Mouse (Mus musculus) forebrain, embryonic 13.5 days (tissue): ENCODE measurements around the gene Sorcs1. TPM values are rescaled to one million over a fixed set of nuclear protein-coding genes. Genes with fewer than 3 reads are reported as not detected.

Experiments used
- ATAC-seq: fragments of 200-750 bp; cut with Nextera tagmentation; 2 replicates; pipeline ENCODE4 v1.8.0; 2017
- H3K27ac ChIP-seq: fragments of 300-500 bp; sonication (generic); 2 replicates; pipeline ENCODE4 v1.5.1; 2015; ENCODE audit warnings: inconsistent platforms, mild to moderate bottlenecking, moderate library complexity
- H3K27me3 ChIP-seq: fragments of 300-500 bp; sonication (generic); 2 replicates; pipeline ENCODE4 v1.6.1; 2015; ENCODE audit warnings: mild to moderate bottlenecking, inconsistent platforms
- H3K36me3 ChIP-seq: fragments of 300-500 bp; sonication (generic); 2 replicates; pipeline ENCODE4 v1.6.1; 2015; ENCODE audit warnings: mild to moderate bottlenecking, inconsistent platforms; ENCODE audit not compliant: poor library complexity, severe bottlenecking
- H3K4me1 ChIP-seq: fragments of 300-500 bp; sonication (generic); 2 replicates; pipeline ENCODE4 v1.6.1; 2015; ENCODE audit warnings: inconsistent platforms
- H3K4me2 ChIP-seq: fragments of 300-500 bp; sonication (generic); 2 replicates; pipeline ENCODE4 v1.6.1; 2015; ENCODE audit warnings: inconsistent platforms, mild to moderate bottlenecking, moderate library complexity
- H3K4me3 ChIP-seq: fragments of 300-500 bp; sonication (generic); 2 replicates; pipeline ENCODE4 v1.5.1; 2015; ENCODE audit warnings: mild to moderate bottlenecking, inconsistent platforms
- H3K9ac ChIP-seq: fragments of 300-500 bp; sonication (generic); 2 replicates; pipeline ENCODE4 v1.6.1; 2015; ENCODE audit warnings: mild to moderate bottlenecking, inconsistent platforms
- H3K9me3 ChIP-seq: fragments of 300-500 bp; sonication (generic); replicated peaks from 2 replicates; pipeline ENCODE4 v1.6.1; 2016; ENCODE audit warnings: inconsistent platforms
- WGBS: fragments of 180-500 bp; shearing (Covaris S2); methylation state at CpG from one replicate; pipeline ENCODE4 v1.1.7; 2015; 5-methylcytosine and 5-hydroxymethylcytosine counted together
- polyA plus RNA-seq: library from polyadenylated mRNA; unstranded; fragments of >200 nt; fragmentation: Nextera tagmentation; extraction: Ambion mirVana; gene quantifications from 2 replicates; pipeline ENCODE4 v1.2.1, GENCODE M21; 2015

The Sorcs1 gene
- polyA plus RNA-seq, 1 experiment from 2014 or later = 5.9 TPM

GRCm38 (mm10) chr19:50527835-50528234, 150.6 kb downstream of the Sorcs1 start:
- no peak for ATAC-seq
- no peak overlapping the region for H3K4me2 ChIP-seq
- no peaks in the 10 kb centered on the region for H3K9me3 ChIP-seq
- no peaks in the 10 kb centered on the region for H3K27me3 ChIP-seq
- H3K9ac ChIP-seq = no peak overlapping the region
- no peak overlapping the region for H3K4me3 ChIP-seq
- H3K4me1 ChIP-seq = peaks cover 5% of the 10 kb centered on the region; the same call in 1 of the 2 replicates
- no peaks in the 10 kb centered on the region for H3K36me3 ChIP-seq
- H3K27ac ChIP-seq = no peak overlapping the region
- WGBS = 83% methylated on average over 3 of the region's 3 CpGs

- H3K9ac ChIP-seq = no peak overlapping the region
- no peak overlapping the region for H3K4me2 ChIP-seq
- 77% methylated on average over 8 of the region's 8 CpGs for WGBS
- no peak for ATAC-seq
- no peak overlapping the region for H3K4me3 ChIP-seq
- H3K27ac ChIP-seq = no peak overlapping the region
- H3K9me3 ChIP-seq = no peaks in the 10 kb centered on the region
- H3K27me3 ChIP-seq = no peaks in the 10 kb centered on the region
- H3K4me1 ChIP-seq = peaks cover 9% of the 10 kb centered on the region
- H3K36me3 ChIP-seq = no peaks in the 10 kb centered on the region
Measured at GRCm38 (mm10) chr19:50526094-50526493, 152.4 kb downstream of the Sorcs1 start.

DNA sequence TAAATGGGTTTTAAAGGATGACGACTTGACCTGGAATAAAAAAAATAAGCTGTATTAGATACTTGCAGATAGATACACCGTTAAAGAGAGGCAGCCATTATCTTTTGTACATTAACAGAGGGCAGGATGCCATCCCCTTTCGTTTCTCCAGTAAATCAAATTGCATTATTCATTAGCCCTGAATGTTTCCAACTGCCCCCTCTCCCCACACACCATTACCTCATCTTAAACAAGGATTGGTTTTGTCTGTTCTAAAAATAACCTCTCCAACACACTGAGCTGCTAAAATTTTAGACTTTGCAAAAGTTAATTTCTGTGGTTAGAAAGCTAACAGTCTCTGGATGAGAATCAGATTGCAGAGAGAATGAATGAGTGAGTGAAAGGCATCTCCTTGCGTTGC, 156.5 kb downstream of the Sorcs1 start:
- no peak overlapping the region for H3K4me3 ChIP-seq
- H3K4me1 ChIP-seq = peaks cover 9% of the 10 kb centered on the region
- H3K4me2 ChIP-seq = no peak overlapping the region
- H3K9me3 ChIP-seq = no peaks in the 10 kb centered on the region
- 53% methylated on average over 4 of the region's 4 CpGs for WGBS
- H3K36me3 ChIP-seq = no peaks in the 10 kb centered on the region
- H3K9ac ChIP-seq = no peak overlapping the region
- 0 out of 2 replicates have a peak, but pooled peaks have one; percentile 36 for ATAC-seq
- no peak overlapping the region for H3K27ac ChIP-seq
- no peaks in the 10 kb centered on the region for H3K27me3 ChIP-seq

GRCm38 (mm10) chr19:50515059-50515673, 163.3 kb downstream of the Sorcs1 start:
- Histone ChIP-seq H3K4me2 (peak overlapping the region; percentile 42), H3K4me3 (peak overlapping the region; percentile 9; the same call in 1 of the 2 replicates), H3K4me1 (peaks cover 17% of the 10 kb centered on the region), H3K36me3 (no peaks in the 10 kb centered on the region), H3K9ac (peak overlapping the region; percentile 4; the same call in 1 of the 2 replicates), H3K9me3 (no peaks in the 10 kb centered on the region), H3K27ac (peak overlapping the region; percentile 21; the same call in 1 of the 2 replicates), H3K27me3 (no peaks in the 10 kb centered on the region)
- whole genome bisulfite sequencing = 17% methylated on average over 10 of the region's 10 CpGs
- peak; percentile 85 for ATAC-seq

DNA sequence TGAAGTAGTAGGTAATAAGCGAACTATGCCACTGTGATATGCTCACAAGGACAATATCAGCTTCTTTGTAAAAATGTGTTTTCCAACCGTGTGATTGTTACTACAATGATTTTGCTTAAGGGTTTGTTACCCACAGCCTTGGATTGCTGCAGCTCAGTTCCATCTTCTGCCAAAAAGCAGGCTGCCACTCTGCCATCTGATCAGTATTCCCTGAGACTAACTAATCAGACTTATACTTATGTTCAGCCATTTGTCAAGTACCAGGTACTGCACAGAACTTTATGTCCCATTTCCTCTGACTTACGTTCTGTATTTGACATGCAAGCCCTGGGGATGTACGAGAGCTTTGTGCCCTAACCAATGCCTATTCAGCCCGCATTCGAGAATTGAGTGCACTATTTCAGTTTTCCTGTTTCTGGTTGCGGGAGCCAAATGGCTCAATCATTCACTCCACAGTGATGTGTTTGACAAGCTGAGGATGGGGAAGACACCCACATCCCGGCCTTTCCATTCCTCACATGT, 164.1 kb downstream of the Sorcs1 start:
- no peaks in the 10 kb centered on the region for H3K36me3 ChIP-seq
- no peak overlapping the region for H3K9ac ChIP-seq
- H3K4me1 ChIP-seq = peaks cover 17% of the 10 kb centered on the region
- peak overlapping the region; percentile 21; the same call in 1 of the 2 replicates for H3K27ac ChIP-seq
- no peaks in the 10 kb centered on the region for H3K27me3 ChIP-seq
- H3K4me3 ChIP-seq = no peak overlapping the region
- H3K4me2 ChIP-seq = peak overlapping the region; percentile 42; the same call in 1 of the 2 replicates
- no peaks in the 10 kb centered on the region for H3K9me3 ChIP-seq
- 59% methylated on average over 8 of the region's 8 CpGs for WGBS
- peak; percentile 57 for ATAC-seq

- Histone ChIP-seq H3K4me3 (no peak overlapping the region), H3K27me3 (no peaks in the 10 kb centered on the region), H3K36me3 (no peaks in the 10 kb centered on the region), H3K4me1 (no peaks in the 10 kb centered on the region), H3K4me2 (no peak overlapping the region), H3K27ac (no peak overlapping the region), H3K9ac (no peak overlapping the region), H3K9me3 (no peaks in the 10 kb centered on the region)
- ATAC-seq = no peak
- whole genome bisulfite sequencing = 93% methylated on average over 1 of the region's 1 CpGs
Measured at GRCm38 (mm10) chr19:50502816-50503215, 175.6 kb downstream of the Sorcs1 start.

DNA sequence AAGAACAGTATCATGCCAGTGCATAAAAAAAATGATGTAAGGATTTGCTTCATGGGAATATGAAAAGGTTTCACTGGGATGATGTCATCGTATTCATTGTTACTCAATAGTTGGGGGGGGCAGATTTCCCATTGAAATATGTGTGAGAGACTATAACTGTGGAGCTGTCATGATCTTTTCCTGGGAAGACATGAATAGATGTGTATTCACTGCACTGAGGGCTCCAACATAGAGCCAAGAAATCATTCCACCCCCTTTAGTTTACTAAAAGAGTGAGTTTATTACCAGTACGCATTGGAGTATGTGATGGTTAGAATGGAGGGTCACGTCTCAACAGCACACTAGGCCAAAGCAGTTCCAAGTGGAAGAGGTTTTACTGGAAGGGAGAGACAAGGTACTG, 187.3 kb downstream of the Sorcs1 start:
- Histone ChIP-seq H3K4me1 (peaks cover 38% of the 10 kb centered on the region), H3K36me3 (no peaks in the 10 kb centered on the region), H3K9me3 (no peaks in the 10 kb centered on the region), H3K4me2 (no peak overlapping the region), H3K27me3 (no peaks in the 10 kb centered on the region), H3K27ac (no peak overlapping the region), H3K4me3 (no peak overlapping the region), H3K9ac (no peak overlapping the region)
- WGBS = 80% methylated on average over 3 of the region's 3 CpGs
- peak; percentile 77 for ATAC-seq

GRCm38 (mm10) chr19:50490721-50491120, 187.7 kb downstream of the Sorcs1 start:
- peaks cover 38% of the 10 kb centered on the region for H3K4me1 ChIP-seq
- peak; percentile 59 for ATAC-seq
- 40% methylated on average over 2 of the region's 2 CpGs for WGBS
- H3K9me3 ChIP-seq = no peaks in the 10 kb centered on the region
- no peak overlapping the region for H3K27ac ChIP-seq
- no peak overlapping the region for H3K4me3 ChIP-seq
- no peaks in the 10 kb centered on the region for H3K27me3 ChIP-seq
- no peaks in the 10 kb centered on the region for H3K36me3 ChIP-seq
- no peak overlapping the region for H3K9ac ChIP-seq
- H3K4me2 ChIP-seq = no peak overlapping the region

DNA sequence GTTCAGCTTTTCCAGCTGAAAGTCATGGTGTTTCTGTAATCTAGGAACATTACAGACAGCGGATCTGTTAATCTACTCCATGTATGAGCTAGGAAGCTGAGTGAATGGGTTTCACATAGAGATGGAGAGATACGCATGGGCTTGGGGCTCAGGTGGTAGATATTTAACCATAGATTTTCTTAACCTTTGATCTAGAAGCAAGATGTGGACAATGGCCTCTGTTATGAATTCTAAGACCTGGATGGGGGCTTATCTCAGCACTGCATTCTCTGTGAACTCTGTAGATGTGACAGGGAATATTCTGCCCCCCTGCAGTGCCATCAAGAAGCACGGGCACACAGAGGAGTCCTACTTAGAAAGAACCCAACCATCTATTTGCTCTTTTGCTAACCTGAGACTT, 188.7 kb downstream of the Sorcs1 start:
- H3K9ac ChIP-seq = no peak overlapping the region
- peaks cover 38% of the 10 kb centered on the region for H3K4me1 ChIP-seq
- no peaks in the 10 kb centered on the region for H3K9me3 ChIP-seq
- WGBS = 81% methylated on average over 3 of the region's 3 CpGs
- H3K4me2 ChIP-seq = no peak overlapping the region
- ATAC-seq = no peak
- no peaks in the 10 kb centered on the region for H3K27me3 ChIP-seq
- H3K36me3 ChIP-seq = no peaks in the 10 kb centered on the region
- no peak overlapping the region for H3K4me3 ChIP-seq
- H3K27ac ChIP-seq = no peak overlapping the region

DNA sequence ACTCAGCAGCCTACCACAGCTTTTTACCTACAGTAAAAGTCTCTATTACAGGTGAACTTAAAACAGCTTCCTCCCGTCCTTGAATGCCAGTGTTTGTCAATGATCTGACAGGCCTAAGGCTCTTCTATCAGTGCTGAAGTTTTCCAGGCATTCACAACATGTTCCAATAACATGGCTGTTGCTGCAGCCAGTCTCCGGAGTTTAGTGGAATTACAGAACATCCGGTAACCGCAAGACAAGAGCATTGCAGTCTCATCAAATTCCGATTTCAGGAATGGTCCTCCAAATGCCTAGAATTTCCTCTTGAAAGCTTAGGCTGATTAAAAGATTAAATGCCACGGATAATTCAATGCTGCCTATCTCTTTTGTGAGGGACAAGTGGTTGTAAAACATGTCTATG, 190.0 kb downstream of the Sorcs1 start:
- no peaks in the 10 kb centered on the region for H3K27me3 ChIP-seq
- H3K4me2 ChIP-seq = peak overlapping the region; percentile 45; the same call in 1 of the 2 replicates
- H3K4me1 ChIP-seq = peaks cover 40% of the 10 kb centered on the region
- H3K9me3 ChIP-seq = no peaks in the 10 kb centered on the region
- no peak overlapping the region for H3K27ac ChIP-seq
- no peak for ATAC-seq
- H3K36me3 ChIP-seq = no peaks in the 10 kb centered on the region
- no peak overlapping the region for H3K9ac ChIP-seq
- 42% methylated on average over 6 of the region's 6 CpGs for WGBS
- no peak overlapping the region for H3K4me3 ChIP-seq

DNA sequence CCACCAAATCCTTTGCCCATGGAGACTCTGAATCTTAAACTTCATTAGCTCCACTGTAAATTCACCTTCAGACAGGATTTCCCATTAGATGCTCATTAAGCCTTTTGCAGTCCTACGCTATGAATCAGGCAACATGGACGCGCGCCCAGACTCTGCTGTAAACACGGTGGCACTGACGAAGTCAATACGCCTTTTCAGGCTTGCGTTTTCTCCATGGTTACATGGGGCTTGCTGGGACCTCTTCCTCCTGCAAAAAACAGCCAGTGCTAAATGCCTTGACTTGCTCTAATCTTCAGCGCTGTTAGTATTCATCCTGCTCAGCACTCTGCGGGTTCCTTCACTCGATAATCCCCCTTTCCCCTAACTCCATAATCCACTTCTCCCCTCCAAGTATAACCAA, 190.7 kb downstream of the Sorcs1 start:
- Histone ChIP-seq H3K9me3 (no peaks in the 10 kb centered on the region), H3K4me2 (peak overlapping the region; percentile 45), H3K9ac (no peak overlapping the region), H3K4me1 (peaks cover 41% of the 10 kb centered on the region), H3K27me3 (no peaks in the 10 kb centered on the region), H3K4me3 (0 out of 2 replicates have a peak overlapping the region, but pooled peaks have one; percentile 7), H3K36me3 (no peaks in the 10 kb centered on the region), H3K27ac (no peak overlapping the region; the same call in 1 of the 2 replicates)
- 4% methylated on average over 11 of the region's 11 CpGs for WGBS
- peak; percentile 90 for ATAC-seq

DNA sequence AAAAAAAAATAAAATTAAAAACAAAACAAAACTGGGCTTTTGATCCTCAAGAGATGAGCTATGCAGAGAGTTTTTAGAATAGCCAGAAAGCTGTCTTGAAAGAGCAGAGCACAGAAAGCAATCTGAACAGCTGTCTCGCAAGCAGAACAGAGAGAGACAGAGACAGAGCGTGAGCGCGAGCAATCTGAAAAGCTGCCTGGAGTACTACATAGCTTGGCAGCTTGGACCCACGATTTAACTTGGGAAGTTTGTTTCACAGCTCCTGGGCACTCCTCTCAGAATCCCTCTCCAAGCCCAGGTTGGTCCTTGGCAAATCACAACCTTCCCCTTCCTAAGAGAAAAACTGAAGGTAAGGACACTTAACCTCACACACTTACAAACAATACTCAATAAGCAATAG, 192.1 kb downstream of the Sorcs1 start:
- H3K4me1 ChIP-seq = peaks cover 37% of the 10 kb centered on the region
- ATAC-seq = no peak
- no peak overlapping the region for H3K27ac ChIP-seq
- H3K36me3 ChIP-seq = no peaks in the 10 kb centered on the region
- H3K4me3 ChIP-seq = no peak overlapping the region
- 83% methylated on average over 5 of the region's 5 CpGs for WGBS
- no peaks in the 10 kb centered on the region for H3K9me3 ChIP-seq
- H3K9ac ChIP-seq = no peak overlapping the region
- no peak overlapping the region for H3K4me2 ChIP-seq
- no peaks in the 10 kb centered on the region for H3K27me3 ChIP-seq
